In the genomic region with DNA sequence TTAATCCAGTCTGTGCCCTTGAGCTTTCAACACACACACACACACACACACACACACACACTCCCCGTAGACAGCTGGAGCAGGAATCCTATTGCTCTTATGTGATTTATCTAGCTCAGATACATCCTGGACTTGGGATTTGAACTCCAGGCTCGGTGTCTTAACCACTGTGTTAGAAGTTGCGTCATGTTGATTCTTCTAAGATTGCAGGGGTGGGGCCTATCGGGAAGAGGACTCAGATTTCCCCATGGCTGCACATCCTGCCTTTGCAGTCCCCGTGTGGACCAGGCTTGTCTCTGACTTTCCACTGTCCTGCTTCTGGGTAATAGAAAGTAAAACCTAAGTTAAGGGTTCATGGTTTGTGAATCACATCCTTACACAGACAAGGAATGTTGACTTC, we compare ENCODE assay signal across 18 mouse cellular contexts. TPM values are rescaled to one million over a fixed set of nuclear protein-coding genes. Genes with fewer than 3 reads are reported as not detected.
DNase-seq lines count a peak whose midpoint lies in the region; ATAC-seq and TF ChIP-seq lines count a peak whose summit lies in the region.
"Had no signal": no experiment of that assay in that cellular context is flagged by ENCODE, and none has a peak within 500 bp of the region (broad histone marks: within the 10 kb centered on the region; RNA-seq: fewer than 3 reads in every experiment).

No protein-coding gene starts in this region.

- no peak for TF ChIP-seq CTCF in liver, adult 2 months (IDR thresholded peaks at IDR 0.05; ENCODE audit: low read depth, low read length)
- TF ChIP-seq CTCF in small intestine, adult 2 months (IDR thresholded peaks at IDR 0.05; ENCODE audit: extremely low read depth, insufficient read length, insufficient replicate concordance, low read depth, low read length), result no peak

- no peaks in the 10 kb centered on the region for H3K27me3 ChIP-seq in liver, adult 2 months (ENCODE audit: control insufficient read depth, insufficient read depth, low read length)
- no peaks in the 10 kb centered on the region for H3K27me3 ChIP-seq in liver, embryonic 13.5 days
- H3K27me3 ChIP-seq in small intestine, adult 2 months (ENCODE audit: control insufficient read depth, insufficient read depth, low read length), result no peaks in the 10 kb centered on the region
- H3K27me3 ChIP-seq: hindbrain, embryonic 15.5 days; midbrain, embryonic 15.5 days; neural tube, embryonic 13.5 days; Patski had no signal

- peak; percentile 45 for DNase-seq in liver, adult 2 months (ENCODE audit: extremely low read depth, low read depth, low spot score)
- no peak for DNase-seq in liver
- DNase-seq in adipocyte (ENCODE audit: low spot score), result peak; percentile 52
- DNase-seq in liver, embryonic 13.5 days, result no peak
- DNase-seq in testis, postnatal 14 days (ENCODE audit: low spot score), result no peak
- no peak for DNase-seq in testis, postnatal 10 days (ENCODE audit: low spot score)
- no peak for DNase-seq in urinary bladder, postnatal 4 days (ENCODE audit: low spot score in 2 of 2)
- DNase-seq: cerebellum, postnatal 14 days; layer of hippocampus, adult 9-11 months; left cerebral cortex, postnatal 4 days; retina, postnatal 1 day; spleen, adult 18-20 months had no signal

- no peak for TF ChIP-seq POLR2A in liver, adult 2 months (IDR thresholded peaks at IDR 0.05; ENCODE audit: extremely low read depth, insufficient read depth, low read length)
- TF ChIP-seq POLR2A in small intestine, adult 2 months (IDR thresholded peaks at IDR 0.05; ENCODE audit: low read depth, low read length), result no peak

- H3K4me3 ChIP-seq in liver, adult 2 months (ENCODE audit: insufficient read depth, low read depth, low read length), result no peak overlapping the region
- peak overlapping the region; percentile 92 for H3K4me3 ChIP-seq in liver, embryonic 13.5 days (replicated peaks)
- H3K4me3 ChIP-seq in small intestine, adult 2 months (ENCODE audit: low read depth, low read length), result no peak overlapping the region
- H3K4me3 ChIP-seq: hindbrain, embryonic 15.5 days; midbrain, embryonic 15.5 days had no signal

- no peaks in the 10 kb centered on the region for H3K9me3 ChIP-seq in liver, embryonic 13.5 days (replicated peaks)
- H3K9me3 ChIP-seq: embryonic facial prominence, embryonic 10.5 days; hindbrain, embryonic 15.5 days; midbrain, embryonic 15.5 days; neural tube, embryonic 13.5 days had no signal

- no peak overlapping the region for H3K9ac ChIP-seq in liver, adult 2 months (ENCODE audit: low read depth, low read length)
- peak overlapping the region; percentile 90 for H3K9ac ChIP-seq in liver, embryonic 13.5 days
- H3K9ac ChIP-seq: hindbrain, embryonic 15.5 days; midbrain, embryonic 15.5 days; neural tube, embryonic 13.5 days had no signal

- no peaks in the 10 kb centered on the region for H3K36me3 ChIP-seq in liver, adult 2 months (ENCODE audit: control insufficient read depth, insufficient read depth, low read length)
- peaks cover 46% of the 10 kb centered on the region for H3K36me3 ChIP-seq in liver, embryonic 13.5 days
- no peaks in the 10 kb centered on the region for H3K36me3 ChIP-seq in small intestine, adult 2 months (ENCODE audit: control insufficient read depth, insufficient read depth, low read length)
- H3K36me3 ChIP-seq: hindbrain, embryonic 15.5 days; midbrain, embryonic 15.5 days had no signal

- H3K27ac ChIP-seq in liver, adult 2 months (replicated peaks; ENCODE audit: insufficient read depth, low read depth, low read length), result 0 out of 2 replicates have a peak overlapping the region, but pooled peaks have one; percentile 10
- peak overlapping the region; percentile 29; the same call in 1 of the 2 replicates for H3K27ac ChIP-seq in liver, embryonic 13.5 days
- H3K27ac ChIP-seq in small intestine, adult 2 months (ENCODE audit: insufficient read depth, low read depth, low read length), result 0 out of 2 replicates have a peak overlapping the region, but pooled peaks have one; percentile 4
- H3K27ac ChIP-seq: embryonic facial prominence, embryonic 10.5 days; hindbrain, embryonic 15.5 days; midbrain, embryonic 15.5 days; neural tube, embryonic 13.5 days had no signal

- H3K4me2 ChIP-seq in liver, embryonic 13.5 days, result peak overlapping the region; percentile 96

- peaks cover 24% of the 10 kb centered on the region for H3K4me1 ChIP-seq in liver, adult 2 months (ENCODE audit: control insufficient read depth, insufficient read depth, low read length)
- peaks cover 75% of the 10 kb centered on the region for H3K4me1 ChIP-seq in liver, embryonic 13.5 days (replicated peaks)
- peaks cover 16% of the 10 kb centered on the region; the same call in 1 of the 2 replicates for H3K4me1 ChIP-seq in small intestine, adult 2 months (ENCODE audit: control insufficient read depth, insufficient read depth, insufficient read length, low read length)

- no peak for ATAC-seq in liver, embryonic 13.5 days (ENCODE audit: low read depth)
- ATAC-seq: midbrain, embryonic 15.5 days; Patski had no signal

- WGBS in liver, adult 2 months, result 16% methylated on average over 5 of the region's 5 CpGs
- WGBS in liver, embryonic 13.5 days (ENCODE audit: insufficient replicate concordance), result 36% methylated on average over 5 of the region's 5 CpGs
- WGBS in small intestine, adult 2 months, result 14% methylated on average over 5 of the region's 5 CpGs

- H3K79me2 ChIP-seq in liver, adult 2 months (ENCODE audit: control insufficient read depth, insufficient read depth, low read length), result peaks cover 42% of the 10 kb centered on the region

RNA-seq across cellular contexts. Expression of a gene that starts 2.3 kb away (rescaled TPM):
- total RNA-seq in liver, adult 2 months (2014; rRNA removed), result 8.6 and 8.9 TPM in 2 replicates
- polyA plus RNA-seq in liver, adult 2 months (2012; rRNA removed), result 5.8 and 7.6 TPM in 2 replicates
- 32.8 and 37.7 TPM in 2 replicates for polyA plus RNA-seq in liver, embryonic 13.5 days (2015; fragmentation: Nextera tagmentation; extraction: Ambion mirVana)
- 1.7 and 3.2 TPM in 2 replicates for polyA plus RNA-seq in small intestine, adult 2 months (2012; rRNA removed)

RNA-seq across cellular contexts. Expression of a gene that starts 14.6 kb away (rescaled TPM):
- total RNA-seq in liver, adult 2 months (2014; rRNA removed), result 49.5 and 53.7 TPM in 2 replicates
- 53.2 and 67.0 TPM in 2 replicates for polyA plus RNA-seq in liver, adult 2 months (2012; rRNA removed)
- polyA plus RNA-seq in liver, embryonic 13.5 days (2015; fragmentation: Nextera tagmentation; extraction: Ambion mirVana), result 19.7 and 21.4 TPM in 2 replicates
- 39.1 and 108 TPM in 2 replicates for polyA plus RNA-seq in small intestine, adult 2 months (2012; rRNA removed)

RNA-seq across cellular contexts. Expression of a gene that starts 51.6 kb away (rescaled TPM):
- not detected in 2 replicates for total RNA-seq in liver, adult 2 months (2014; rRNA removed)
- polyA plus RNA-seq in liver, adult 2 months (2012; rRNA removed), result 0.20 and 0.21 TPM in 2 replicates
- 0.83 and 1.3 TPM in 2 replicates for polyA plus RNA-seq in liver, embryonic 13.5 days (2015; fragmentation: Nextera tagmentation; extraction: Ambion mirVana)
- polyA plus RNA-seq in small intestine, adult 2 months (2012; rRNA removed), result 0.70 and 7.2 TPM in 2 replicates

RNA-seq across cellular contexts. Expression of a gene that starts 52.2 kb away (rescaled TPM):
- total RNA-seq in liver, adult 2 months (2014; rRNA removed), result 21.9 and 30.0 TPM in 2 replicates
- 21.5 and 27.1 TPM in 2 replicates for polyA plus RNA-seq in liver, adult 2 months (2012; rRNA removed)
- polyA plus RNA-seq in liver, embryonic 13.5 days (2015; fragmentation: Nextera tagmentation; extraction: Ambion mirVana), result 99.8 and 102 TPM in 2 replicates
- polyA plus RNA-seq in small intestine, adult 2 months (2012; rRNA removed), result 24.5 and 35.6 TPM in 2 replicates

Comparison
In these comparisons a context has a peak if more than half of its experiments do, and no peak if none do; other contexts are left out.
1. DNase-seq: peak in liver, adult 2 months (single experiment) and adipocyte (single experiment); none in liver (single experiment), liver, embryonic 13.5 days (single experiment), testis, postnatal 14 days (single experiment), testis, postnatal 10 days (single experiment) and urinary bladder, postnatal 4 days (0 of 2).
2. Peak in every context shown above with its lines, with median percentiles within 50 percentile points of each other: H3K27ac ChIP-seq.